Mouse (Mus musculus) CD4-positive, CD25-positive, alpha-beta regulatory T cell (primary cell): Measurements from ENCODE around the gene Dcdc2a. TPM values are rescaled to one million over a fixed set of nuclear protein-coding genes. Genes with fewer than 3 reads are reported as not detected.

ENCODE experiments used
- polyA plus RNA-seq: library from polyadenylated mRNA; unstranded; fragments of 100-300 nt; shearing (Covaris generic); gene quantifications from one replicate; pipeline ENCODE4 v1.2.1, GENCODE M21; 2017

The Dcdc2a gene
- 0.07 TPM for polyA plus RNA-seq

DNA sequence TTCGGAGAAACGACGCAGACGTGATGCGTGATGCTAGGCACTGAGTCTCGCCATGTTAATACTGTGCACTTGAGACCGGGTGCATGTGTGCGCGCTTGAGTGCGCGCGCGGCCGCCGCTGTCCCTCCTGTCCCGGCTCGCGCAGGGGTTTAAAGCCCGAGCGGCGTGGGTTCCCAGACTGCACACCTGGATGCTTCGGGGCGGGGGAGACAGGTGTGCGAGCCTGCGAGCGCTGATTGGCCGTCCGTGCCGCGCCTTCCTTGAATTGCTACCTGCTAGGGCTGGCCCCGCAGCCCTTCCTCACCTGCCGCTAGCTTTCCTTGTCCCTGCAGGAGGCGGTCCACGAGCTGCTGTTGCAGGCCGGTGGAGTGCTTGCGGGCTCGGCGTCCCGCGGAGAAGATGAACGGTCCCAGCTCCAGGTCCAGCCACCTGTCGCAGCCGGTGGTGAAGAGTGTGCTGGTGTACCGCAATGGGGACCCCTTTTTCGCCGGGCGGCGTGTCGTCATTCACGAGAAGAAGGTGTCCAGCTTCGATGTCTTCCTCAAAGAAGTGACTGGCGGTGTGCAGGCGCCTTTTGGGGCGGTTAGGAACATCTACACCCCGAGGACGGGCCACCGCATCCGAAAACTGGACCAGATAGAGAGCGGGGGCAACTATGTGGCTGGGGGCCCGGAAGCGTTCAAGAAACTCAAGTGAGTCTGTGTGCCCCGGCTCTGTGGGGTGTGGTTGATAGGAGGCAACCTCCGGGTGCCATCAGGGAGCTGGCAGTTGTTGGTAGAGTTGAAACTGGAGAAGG lies at the start of gene Dcdc2a:
TSS of gene Dcdc2a (plus strand) at position 132 of the 795 bp plus-strand sequence.

DNA sequence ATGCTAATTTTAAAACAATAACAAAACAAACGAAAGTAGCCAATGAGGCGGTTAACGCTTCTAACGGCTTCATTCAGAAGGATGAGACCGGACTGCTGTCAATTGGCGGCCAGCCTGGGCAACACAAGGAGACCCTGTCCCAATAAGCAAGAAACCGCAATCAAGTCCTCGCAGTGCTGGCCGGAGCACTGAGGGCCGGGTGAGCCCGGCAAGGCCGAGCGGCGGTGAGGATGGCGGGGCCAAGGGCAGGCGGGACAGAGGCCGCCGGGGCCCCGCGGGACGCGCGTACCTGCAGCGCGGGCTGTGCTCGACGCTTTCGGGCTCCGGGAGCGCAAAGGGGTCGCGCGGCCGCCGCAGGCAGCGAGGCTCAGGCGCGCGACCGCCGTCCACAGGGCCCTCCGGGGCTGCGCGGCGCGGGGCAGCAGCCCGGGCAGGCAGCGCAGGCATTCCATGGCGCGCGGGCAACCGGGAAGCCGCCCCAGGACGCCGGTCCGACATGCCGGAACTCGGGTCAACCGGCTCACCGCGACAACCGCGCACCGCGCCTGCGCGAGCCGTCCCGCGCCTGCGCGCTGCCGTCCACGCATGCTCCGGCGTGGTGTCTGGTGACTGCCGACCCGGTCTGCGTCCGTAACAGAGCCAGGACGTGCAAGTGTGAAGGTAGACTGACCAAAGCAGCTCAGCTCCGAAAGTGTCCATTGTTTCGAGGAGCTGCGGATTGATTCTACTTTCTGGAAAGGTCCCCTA lies 35.8 kb upstream of the Dcdc2a start, which contains the start of gene Mrs2:
TSS of gene Mrs2 (minus strand) at position 587 of the 747 bp plus-strand sequence.

Other genes with a start within 250 kb of the Dcdc2a start
- gene Acot13, start 224.5 kb upstream of the Dcdc2a start, polyA plus RNA-seq: 76.9 TPM
- gene Tdp2, start 224.3 kb upstream of the Dcdc2a start, polyA plus RNA-seq: 66.0 TPM
- gene D130043K22Rik, start 210.9 kb upstream of the Dcdc2a start, polyA plus RNA-seq: 0.89 TPM
- gene Aldh5a1, start 118.3 kb upstream of the Dcdc2a start, polyA plus RNA-seq: 0.93 TPM
- 2.9 TPM for gene Gpld1, start 112.9 kb upstream of the Dcdc2a start, polyA plus RNA-seq
- gene Mrs2, start 35.6 kb upstream of the Dcdc2a start, polyA plus RNA-seq: 26.9 TPM
- gene Nrsn1, start 214.5 kb downstream of the Dcdc2a start, polyA plus RNA-seq: not detected